Mouse (Mus musculus) midbrain, embryonic 12.5 days (tissue): ENCODE results near the gene Pard3. TPM values are rescaled to one million over a fixed set of nuclear protein-coding genes. Genes with fewer than 3 reads are reported as not detected.

Experiments used
- ATAC-seq: fragments of 200-750 bp; cut with Nextera tagmentation; 2 replicates; pipeline ENCODE4 v1.8.0; 2017; ENCODE audit warnings: low read depth, moderate TSS enrichment, moderate library complexity; ENCODE audit not compliant: low FRiP score
- H3K27ac ChIP-seq: fragments of 300-500 bp; sonication (generic); replicated peaks from 2 replicates; pipeline ENCODE4 v1.5.1; 2016; ENCODE audit warnings: mild to moderate bottlenecking
- H3K27me3 ChIP-seq: fragments of 300-500 bp; sonication (generic); 2 replicates; pipeline ENCODE4 v1.6.1; 2016; ENCODE audit warnings: mild to moderate bottlenecking
- H3K36me3 ChIP-seq: fragments of 300-500 bp; sonication (generic); 2 replicates; pipeline ENCODE4 v1.6.1; 2016
- H3K4me1 ChIP-seq: fragments of 300-500 bp; sonication (generic); 2 replicates; pipeline ENCODE4 v1.6.1; 2016
- H3K4me2 ChIP-seq: fragments of 300-500 bp; sonication (generic); replicated peaks from 2 replicates; pipeline ENCODE4 v1.6.1; 2016; ENCODE audit warnings: mild to moderate bottlenecking, moderate library complexity
- H3K4me3 ChIP-seq: fragments of 300-500 bp; sonication (generic); 2 replicates; pipeline ENCODE4 v1.5.1; 2016; ENCODE audit warnings: mild to moderate bottlenecking
- H3K9ac ChIP-seq: fragments of 300-500 bp; sonication (generic); replicated peaks from 2 replicates; pipeline ENCODE4 v1.6.1; 2016; ENCODE audit warnings: mild to moderate bottlenecking, moderate library complexity
- H3K9me3 ChIP-seq: fragments of 300-500 bp; sonication (generic); 2 replicates; pipeline ENCODE4 v1.6.1; 2016; ENCODE audit warnings: mild to moderate bottlenecking
- WGBS: fragments of 180-500 bp; shearing (Covaris S2); methylation state at CpG from one replicate; pipeline ENCODE4 v1.1.7; 2016; 5-methylcytosine and 5-hydroxymethylcytosine counted together
- polyA plus RNA-seq: library from polyadenylated mRNA; unstranded; fragments of >200 nt; fragmentation: Nextera tagmentation; extraction: Ambion mirVana; gene quantifications from 2 replicates; pipeline ENCODE4 v1.2.1, GENCODE M21; 2016

The Pard3 gene
- polyA plus RNA-seq, 1 experiment from 2014 or later, result 36.6 TPM

- Histone ChIP-seq H3K9ac (no peak overlapping the region), H3K36me3 (no peaks in the 10 kb centered on the region), H3K27ac (no peak overlapping the region), H3K9me3 (no peaks in the 10 kb centered on the region), H3K4me3 (no peak overlapping the region), H3K4me1 (0 out of 2 replicates have a peak, but pooled peaks cover 2% of the 10 kb centered on the region), H3K4me2 (no peak overlapping the region), H3K27me3 (no peaks in the 10 kb centered on the region)
- no peak for ATAC-seq
- WGBS, result 58% methylated on average over 2 of the region's 2 CpGs
These were observed 279.4 kb downstream of the Pard3 start for GRCm38 (mm10) chr8:127343115-127343514.

GRCm38 (mm10) chr8:127344421-127344820 is 280.7 kb downstream of the Pard3 start:
- H3K27me3 ChIP-seq, result no peaks in the 10 kb centered on the region
- WGBS, result 89% methylated on average over 3 of the region's 3 CpGs
- no peaks in the 10 kb centered on the region for H3K9me3 ChIP-seq
- no peak overlapping the region for H3K4me2 ChIP-seq
- ATAC-seq, result no peak
- no peaks in the 10 kb centered on the region for H3K36me3 ChIP-seq
- H3K9ac ChIP-seq, result no peak overlapping the region
- no peak overlapping the region for H3K4me3 ChIP-seq
- H3K4me1 ChIP-seq, result 0 out of 2 replicates have a peak, but pooled peaks cover 2% of the 10 kb centered on the region
- peak overlapping the region; percentile 15; the same call in 1 of the 2 replicates for H3K27ac ChIP-seq

- H3K27me3 ChIP-seq, result no peaks in the 10 kb centered on the region
- 0 out of 2 replicates have a peak, but pooled peaks cover 2% of the 10 kb centered on the region for H3K4me1 ChIP-seq
- H3K9ac ChIP-seq, result no peak overlapping the region
- H3K27ac ChIP-seq, result no peak overlapping the region
- 91% methylated on average over 1 of the region's 1 CpGs for WGBS
- H3K4me3 ChIP-seq, result no peak overlapping the region
- no peaks in the 10 kb centered on the region for H3K9me3 ChIP-seq
- no peaks in the 10 kb centered on the region for H3K36me3 ChIP-seq
- ATAC-seq, result no peak
- no peak overlapping the region for H3K4me2 ChIP-seq
These were observed 282.3 kb downstream of the Pard3 start for GRCm38 (mm10) chr8:127345912-127346423.

GRCm38 (mm10) chr8:127347890-127348495 is 284.3 kb downstream of the Pard3 start:
- H3K36me3 ChIP-seq, result no peaks in the 10 kb centered on the region
- 94% methylated on average over 2 of the region's 2 CpGs for WGBS
- H3K27me3 ChIP-seq, result no peaks in the 10 kb centered on the region
- no peak for ATAC-seq
- no peak overlapping the region for H3K4me2 ChIP-seq
- H3K4me1 ChIP-seq, result 0 out of 2 replicates have a peak, but pooled peaks cover 2% of the 10 kb centered on the region
- no peak overlapping the region for H3K4me3 ChIP-seq
- no peak overlapping the region for H3K9ac ChIP-seq
- no peaks in the 10 kb centered on the region for H3K9me3 ChIP-seq
- no peak overlapping the region for H3K27ac ChIP-seq

- Histone ChIP-seq H3K36me3 (no peaks in the 10 kb centered on the region), H3K9ac (no peak overlapping the region), H3K4me1 (no peaks in the 10 kb centered on the region), H3K4me3 (no peak overlapping the region), H3K9me3 (no peaks in the 10 kb centered on the region), H3K27ac (no peak overlapping the region), H3K4me2 (no peak overlapping the region), H3K27me3 (no peaks in the 10 kb centered on the region)
- no peak for ATAC-seq
These were observed 298.1 kb downstream of the Pard3 start for GRCm38 (mm10) chr8:127361796-127362195.

- Histone ChIP-seq H3K36me3 (peaks cover 7% of the 10 kb centered on the region), H3K9ac (no peak overlapping the region), H3K27ac (no peak overlapping the region), H3K4me1 (no peaks in the 10 kb centered on the region), H3K27me3 (no peaks in the 10 kb centered on the region), H3K4me2 (no peak overlapping the region), H3K4me3 (no peak overlapping the region), H3K9me3 (no peaks in the 10 kb centered on the region)
- WGBS, result 61% methylated on average over 3 of the region's 3 CpGs
- ATAC-seq, result no peak
These were observed 304.7 kb downstream of the Pard3 start for GRCm38 (mm10) chr8:127368347-127368746.

- Histone ChIP-seq H3K9ac (no peak overlapping the region), H3K4me2 (no peak overlapping the region), H3K4me3 (no peak overlapping the region), H3K36me3 (peaks cover 7% of the 10 kb centered on the region), H3K27me3 (no peaks in the 10 kb centered on the region), H3K27ac (no peak overlapping the region), H3K4me1 (no peaks in the 10 kb centered on the region), H3K9me3 (no peaks in the 10 kb centered on the region)
- no peak for ATAC-seq
- WGBS, result 96% methylated on average over 16 of the region's 16 CpGs
These were observed 307.7 kb downstream of the Pard3 start for GRCm38 (mm10) chr8:127371326-127371949.

GRCm38 (mm10) chr8:127377775-127378174 is 314.1 kb downstream of the Pard3 start:
- Histone ChIP-seq H3K4me3 (no peak overlapping the region), H3K4me2 (no peak overlapping the region), H3K9ac (no peak overlapping the region), H3K36me3 (peaks cover under 1% of the 10 kb centered on the region; the same call in 1 of the 2 replicates), H3K27me3 (no peaks in the 10 kb centered on the region), H3K9me3 (no peaks in the 10 kb centered on the region), H3K4me1 (peaks cover 3% of the 10 kb centered on the region; the same call in 1 of the 2 replicates), H3K27ac (no peak overlapping the region)
- WGBS, result 74% methylated on average over 2 of the region's 2 CpGs
- ATAC-seq, result no peak

GRCm38 (mm10) chr8:127378994-127379858 is 315.5 kb downstream of the Pard3 start:
- Histone ChIP-seq H3K9ac (no peak overlapping the region), H3K9me3 (no peaks in the 10 kb centered on the region), H3K27ac (peak overlapping the region; percentile 52), H3K4me3 (no peak overlapping the region), H3K4me2 (no peak overlapping the region), H3K27me3 (no peaks in the 10 kb centered on the region), H3K4me1 (peaks cover 3% of the 10 kb centered on the region; the same call in 1 of the 2 replicates), H3K36me3 (peaks cover 12% of the 10 kb centered on the region)
- 45% methylated on average over 11 of the region's 11 CpGs for WGBS
- peak; percentile 88 for ATAC-seq

- peaks cover 15% of the 10 kb centered on the region for H3K36me3 ChIP-seq
- no peaks in the 10 kb centered on the region for H3K27me3 ChIP-seq
- no peak for ATAC-seq
- H3K9ac ChIP-seq, result no peak overlapping the region
- H3K4me1 ChIP-seq, result peaks cover 3% of the 10 kb centered on the region; the same call in 1 of the 2 replicates
- no peak overlapping the region for H3K4me3 ChIP-seq
- H3K27ac ChIP-seq, result no peak overlapping the region
- H3K4me2 ChIP-seq, result no peak overlapping the region
- WGBS, result 95% methylated on average over 3 of the region's 3 CpGs
- no peaks in the 10 kb centered on the region for H3K9me3 ChIP-seq
These were observed 317.6 kb downstream of the Pard3 start for GRCm38 (mm10) chr8:127381259-127381658.

GRCm38 (mm10) chr8:127392700-127393099 is 329.0 kb downstream of the Pard3 start:
- Histone ChIP-seq H3K9me3 (peaks cover 8% of the 10 kb centered on the region), H3K27me3 (no peaks in the 10 kb centered on the region)

GRCm38 (mm10) chr8:127395488-127395887 is 331.8 kb downstream of the Pard3 start:
- Histone ChIP-seq H3K27me3 (no peaks in the 10 kb centered on the region), H3K4me3 (no peak overlapping the region), H3K36me3 (peaks cover 20% of the 10 kb centered on the region), H3K4me1 (peaks cover 6% of the 10 kb centered on the region; the same call in 1 of the 2 replicates), H3K4me2 (no peak overlapping the region), H3K9me3 (no peaks in the 10 kb centered on the region), H3K27ac (no peak overlapping the region), H3K9ac (no peak overlapping the region)
- ATAC-seq, result peak; percentile 56
- WGBS, result 75% methylated on average over 4 of the region's 4 CpGs

More at GRCm38 (mm10) chr8:127392700-127393099, 329.0 kb downstream of the Pard3 start:
- peaks cover 26% of the 10 kb centered on the region for H3K36me3 ChIP-seq
- H3K4me2 ChIP-seq, result no peak overlapping the region
- H3K27ac ChIP-seq, result no peak overlapping the region
- H3K4me1 ChIP-seq, result peaks cover 6% of the 10 kb centered on the region; the same call in 1 of the 2 replicates
- H3K4me3 ChIP-seq, result no peak overlapping the region
- no peak for ATAC-seq
- no peak overlapping the region for H3K9ac ChIP-seq
